Mouse (Mus musculus): ENCODE results near the gene Mthfs. TPM values are rescaled to one million over a fixed set of nuclear protein-coding genes. Genes with fewer than 3 reads are reported as not detected.

Gene Mthfs
- 50.6 to 72.0 TPM (median 53.6 TPM) in 4 replicates for total RNA-seq (2023; ENCODE audit: inconsistent age)

DNA sequence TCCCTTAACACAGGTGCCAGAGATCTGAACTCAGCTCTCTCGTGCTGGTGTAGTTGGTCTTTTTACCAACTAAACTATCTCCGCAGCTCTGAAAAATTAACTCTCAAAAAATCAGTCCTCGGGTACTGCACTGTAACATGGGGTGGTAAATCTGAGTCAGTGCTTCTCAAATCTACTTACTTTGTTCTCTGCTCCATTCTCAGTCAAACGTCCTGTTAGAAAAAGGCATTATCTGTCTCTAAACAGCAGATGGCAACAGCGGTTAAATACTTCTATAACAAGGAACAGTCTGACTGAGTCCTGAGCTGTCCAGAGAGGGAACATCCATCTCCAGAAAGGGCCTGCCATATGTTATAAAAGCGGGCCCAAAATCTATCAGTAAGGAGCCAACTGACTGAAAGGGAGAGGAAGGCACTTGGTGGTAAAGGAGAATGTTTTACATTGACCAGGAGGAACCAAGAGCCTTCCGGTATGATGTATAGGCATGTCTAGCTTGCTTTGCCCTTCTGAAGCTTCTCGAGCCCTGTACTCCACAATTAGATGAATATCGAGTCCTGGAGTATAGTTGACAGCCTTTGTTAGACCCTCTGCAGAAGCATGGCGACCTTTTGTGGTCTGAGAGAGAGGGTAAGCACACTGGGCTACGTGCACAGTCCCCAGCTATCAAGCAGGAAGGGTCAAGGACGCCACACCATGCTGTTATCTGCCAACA, at the start of gene Mthfs:
Gene Mthfs (plus strand): TSS at position 324 of the 712 bp plus-strand sequence.

DNA sequence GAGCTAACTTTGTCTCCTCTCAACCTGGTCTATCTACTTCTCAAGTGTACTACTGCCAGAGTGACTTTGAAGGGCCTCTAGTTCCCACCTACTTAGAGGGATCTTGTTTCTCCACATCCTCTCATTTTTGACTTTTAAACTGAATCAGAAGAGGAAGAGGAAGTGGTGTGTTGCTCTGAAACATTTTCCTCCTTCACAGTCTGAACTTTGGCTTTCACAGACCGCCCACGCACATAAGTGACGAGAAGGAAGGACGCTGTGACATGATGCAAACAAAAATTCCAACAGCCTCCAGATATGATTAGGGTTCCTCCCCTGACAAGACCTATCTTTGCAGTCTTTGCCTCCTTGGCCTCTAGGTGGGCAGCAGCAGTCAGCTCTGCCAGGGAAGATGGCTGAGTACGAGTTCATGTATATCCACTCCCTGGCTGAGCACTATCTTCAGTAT, 11.5 kb upstream of the Mthfs start, which contains the start of the genes Bcl2a1b and Gm29094:
Gene Bcl2a1b (plus strand): TSS at position 241 of the 448 bp plus-strand sequence.
Gene Gm29094 (plus strand): TSS at position 411 of the 448 bp plus-strand sequence.

Other genes with a start within 250 kb of the Mthfs start
- not detected in 4 replicates for gene Trim43b, start 117.8 kb upstream of the Mthfs start, total RNA-seq (2023; ENCODE audit: inconsistent age)
- gene Bcl2a1b, start 11.5 kb upstream of the Mthfs start, total RNA-seq (2023; ENCODE audit: inconsistent age) = 61.2 to 89.2 TPM (median 76.9 TPM) in 4 replicates
- 3.4 to 12.6 TPM (median 9.1 TPM) in 3 of 4 replicates, not detected in the other for gene Gm29094, start 11.3 kb upstream of the Mthfs start, total RNA-seq (2023; ENCODE audit: inconsistent age)